Mouse (Mus musculus): ENCODE measurements around the gene Zfp280b.
"Not testable (repeated sequence)": the region's sequence is repeated elsewhere in the genome, so short reads cannot be mapped to it uniquely, and the experiment has no call there.

Gene Zfp280b

DNA sequence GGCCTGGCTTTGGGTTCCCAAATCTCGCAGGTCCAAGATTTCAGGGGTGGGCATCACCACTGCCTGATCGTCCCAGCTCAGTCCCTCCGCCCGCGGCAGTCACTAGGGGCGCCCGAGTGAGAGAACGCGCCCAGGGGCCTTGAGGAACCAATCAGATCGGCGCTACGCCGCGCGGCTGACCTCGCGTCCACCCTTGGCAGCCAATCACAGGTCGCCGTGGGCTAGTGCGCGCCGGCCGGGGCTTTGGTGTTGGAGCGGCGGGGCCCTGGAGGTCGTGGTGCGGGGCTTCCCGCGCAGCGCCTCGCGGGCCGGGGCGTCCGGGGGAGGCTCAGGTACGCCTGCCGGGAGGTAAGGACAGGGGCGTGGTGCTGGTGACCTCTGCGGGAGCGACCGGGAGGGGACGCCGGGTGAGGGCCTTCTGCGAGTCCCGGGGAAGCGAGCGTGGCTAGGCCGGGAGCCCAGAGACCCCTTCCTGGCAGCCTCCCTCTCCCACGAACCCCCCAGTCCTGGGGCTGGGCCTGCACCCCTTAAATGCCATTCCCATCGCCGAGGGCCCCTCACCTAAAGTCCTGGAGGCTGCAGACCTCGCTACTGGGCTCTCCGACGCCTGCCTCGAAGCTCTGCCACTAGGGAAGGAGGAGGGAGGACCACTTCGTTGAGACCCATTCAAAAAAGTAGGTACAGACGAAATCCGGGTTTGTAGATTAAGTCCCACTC, at the start of gene Zfp280b:
Zfp280b (plus strand) TSS at position 249 of the 717 bp plus-strand sequence.
- peak; percentile 92 for DNase-seq (ENCODE audit: low spot score)

DNA sequence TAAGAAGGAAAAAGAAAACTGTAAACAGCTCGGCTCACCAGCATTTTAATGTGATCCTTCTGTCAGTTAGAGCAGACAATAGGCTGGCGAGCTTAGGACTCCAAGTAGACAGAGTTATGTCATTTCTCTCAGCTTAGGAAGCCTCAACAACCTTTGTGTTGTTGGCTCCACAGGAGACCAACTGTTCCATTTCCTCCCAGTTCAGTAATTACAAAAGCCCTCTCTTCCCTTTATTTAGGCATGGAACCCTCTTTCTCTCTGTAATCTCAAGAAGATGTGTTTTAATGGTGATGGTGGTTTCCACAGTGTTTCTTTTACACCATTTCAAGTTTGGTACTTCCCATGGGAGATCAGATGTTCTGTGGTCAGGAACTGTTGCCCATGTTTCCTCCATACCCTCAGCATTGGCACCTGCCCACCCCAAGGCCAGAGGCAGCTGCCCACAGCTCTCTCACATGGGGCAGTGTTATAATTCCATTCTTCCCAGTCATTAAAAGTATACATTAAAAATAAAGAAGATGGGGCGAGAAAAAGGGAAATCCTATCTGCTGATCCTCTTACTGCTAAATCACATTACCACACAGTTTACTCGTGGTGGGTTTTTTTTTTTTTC, 41.9 kb upstream of the Zfp280b start:
- DNase-seq (ENCODE audit: low spot score): no peak

DNA sequence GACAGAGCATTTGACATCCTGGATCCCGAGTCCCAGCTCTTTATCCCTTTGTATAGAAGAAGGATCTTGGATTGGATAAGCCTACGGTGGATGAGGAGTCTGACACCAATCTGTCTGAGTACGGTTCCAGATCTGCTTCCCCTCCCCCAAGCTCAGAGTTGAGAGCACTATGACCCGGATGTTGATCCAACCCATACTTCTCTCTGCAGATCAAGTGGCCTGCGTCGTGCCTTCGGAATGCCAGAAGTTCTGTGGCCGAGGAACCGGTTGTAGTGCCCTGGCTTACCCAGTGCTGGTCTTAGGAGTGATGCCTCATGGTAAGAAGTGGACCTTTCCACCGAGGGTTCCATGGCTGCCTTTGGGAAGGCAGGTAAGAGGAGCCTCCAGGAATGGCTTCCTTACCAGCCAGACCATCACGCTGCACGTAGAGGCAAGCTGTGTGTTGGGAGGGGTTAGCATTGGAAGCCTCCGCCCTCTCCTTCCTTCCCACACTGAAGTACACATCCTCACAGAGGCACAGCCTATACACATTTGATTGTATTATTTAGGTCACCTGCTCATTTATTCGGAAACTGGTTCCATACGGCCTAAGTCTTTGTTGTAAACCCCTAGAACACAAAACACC, 38.7 kb upstream of the Zfp280b start:
- no peak for DNase-seq (ENCODE audit: low spot score)

DNA sequence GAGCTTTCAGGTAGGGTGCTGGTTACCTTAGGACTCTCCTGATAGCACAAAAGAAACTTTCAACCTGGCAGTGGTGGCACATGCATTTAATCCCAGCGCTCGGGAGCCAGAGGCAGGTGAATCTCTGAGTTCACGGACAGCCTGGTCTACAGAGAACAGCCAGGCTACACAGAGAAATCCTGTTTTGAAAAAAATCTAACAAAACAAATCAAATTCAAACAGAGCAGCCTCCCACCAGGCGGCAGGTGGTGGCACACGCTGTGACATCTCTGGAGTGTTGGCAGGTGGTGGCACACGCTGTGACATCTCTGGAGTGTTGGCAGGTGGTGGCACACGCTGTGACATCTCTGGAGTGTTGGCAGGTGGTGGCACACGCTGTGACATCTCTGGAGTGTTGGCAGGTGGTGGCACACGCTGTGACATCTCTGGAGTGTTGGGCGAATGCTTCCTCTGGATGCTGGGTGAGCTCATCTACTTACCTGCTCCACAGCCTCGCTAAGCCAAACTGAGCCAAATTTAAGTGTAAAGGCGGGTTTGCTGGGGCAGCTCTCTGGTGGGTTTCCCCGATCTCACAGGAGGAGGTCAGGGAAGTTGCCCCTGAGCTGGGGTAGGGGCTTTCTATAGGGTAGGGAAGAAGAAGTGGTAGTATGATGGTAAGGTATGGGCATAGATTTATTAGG, 37.8 kb upstream of the Zfp280b start:
- DNase-seq (ENCODE audit: low spot score): not testable (repeated sequence)

DNA sequence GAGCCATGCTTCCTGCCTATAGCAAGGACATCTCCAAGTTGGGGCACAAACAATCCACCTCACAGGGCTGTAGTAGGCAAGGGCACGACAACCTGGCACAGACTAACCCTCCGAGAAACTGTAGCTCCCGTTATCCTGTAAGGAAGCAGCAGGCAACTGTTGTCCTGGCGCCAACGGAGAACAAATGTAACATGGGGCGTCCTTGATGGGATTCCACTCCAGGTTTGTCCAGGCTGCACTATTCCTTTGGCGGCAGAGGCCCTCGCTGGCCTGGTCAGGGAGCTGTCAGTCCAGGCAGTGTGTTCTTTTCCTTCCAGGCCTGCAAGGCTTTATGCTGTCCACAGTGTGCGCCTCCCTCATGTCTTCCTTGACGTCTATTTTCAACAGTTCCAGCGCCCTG, 37.0 kb upstream of the Zfp280b start:
- no peak for DNase-seq (ENCODE audit: low spot score)

DNA sequence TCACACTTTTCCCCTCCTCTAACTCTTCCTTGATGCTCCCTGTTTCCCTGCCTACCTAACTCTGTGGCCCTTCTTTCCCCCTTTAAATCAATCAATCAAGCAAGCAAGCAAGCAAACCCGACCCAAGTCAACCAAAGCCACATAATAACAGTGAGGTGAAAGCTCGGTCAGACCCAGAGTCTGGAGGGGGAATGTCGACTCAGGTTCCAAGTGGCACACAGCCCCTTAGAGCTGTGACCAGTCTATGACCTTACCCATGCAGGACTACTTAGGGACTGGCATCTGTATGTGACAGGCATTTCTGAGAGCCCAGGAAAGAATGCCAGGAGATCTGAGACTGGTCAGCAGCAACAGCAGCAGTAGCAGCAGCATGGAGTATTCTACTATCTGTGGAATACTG, 36.1 kb upstream of the Zfp280b start:
- no peak for DNase-seq (ENCODE audit: low spot score)

DNA sequence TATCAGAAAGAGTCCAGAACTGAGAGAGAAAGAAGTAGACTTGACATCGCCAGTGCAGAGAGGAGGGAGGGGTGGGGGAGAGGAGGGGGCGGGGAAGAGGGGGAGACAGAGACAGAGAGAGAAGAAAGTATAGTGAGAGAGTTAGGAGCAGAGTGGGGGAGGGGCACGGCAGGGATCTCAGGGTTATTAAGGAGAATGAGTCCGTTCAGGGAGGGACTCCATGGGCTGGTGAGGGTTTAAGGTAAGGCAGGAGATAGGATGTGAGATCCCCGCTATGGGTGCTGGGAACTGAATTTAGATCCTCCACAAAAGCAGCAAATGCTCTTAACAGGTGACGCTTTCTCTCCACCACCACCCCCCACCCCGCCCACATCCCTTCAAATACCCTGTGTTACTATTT, 31.3 kb upstream of the Zfp280b start:
- no peak for DNase-seq (ENCODE audit: low spot score)

DNA sequence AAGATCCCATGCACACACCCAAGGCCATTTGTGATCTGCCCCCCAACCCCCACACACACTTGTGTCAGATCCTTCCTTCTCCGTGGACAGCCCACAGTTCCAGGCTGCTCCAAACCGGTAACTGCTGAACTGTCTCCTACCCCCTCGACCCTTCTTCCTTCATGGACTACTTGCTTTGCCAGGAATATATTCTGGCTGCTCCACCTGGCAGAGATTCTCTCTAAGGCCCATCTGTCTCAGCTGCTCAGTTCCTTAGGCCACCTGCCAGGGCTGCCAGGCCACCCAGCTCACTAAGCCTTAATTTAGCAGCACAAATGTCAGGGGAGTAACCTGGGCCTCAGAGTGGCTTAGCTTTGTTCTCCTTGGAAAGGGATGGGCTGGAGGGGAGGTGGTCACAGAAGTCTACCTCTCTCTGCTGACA, 30.3 kb upstream of the Zfp280b start:
- DNase-seq (ENCODE audit: low spot score): no peak

DNA sequence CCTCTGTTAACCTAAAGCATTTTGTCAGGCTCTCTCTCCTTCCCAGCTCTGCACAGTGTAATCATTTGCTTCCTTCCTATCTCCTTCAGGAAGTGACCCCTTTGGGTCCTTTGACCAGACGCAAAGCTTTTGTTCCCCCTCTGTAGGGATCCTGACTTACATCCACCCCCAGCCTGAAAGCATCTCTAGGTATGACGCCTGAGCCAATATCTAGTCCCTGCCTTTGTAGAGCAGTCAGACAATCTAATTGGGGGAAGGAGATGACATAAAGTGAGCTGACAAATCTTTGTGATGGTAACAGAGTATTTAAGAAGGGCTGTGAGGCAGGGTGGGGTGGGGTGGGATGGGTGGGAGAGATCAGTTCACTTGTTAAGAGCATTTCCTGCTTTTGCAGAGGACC, 29.8 kb upstream of the Zfp280b start:
- no peak for DNase-seq (ENCODE audit: low spot score)

DNA sequence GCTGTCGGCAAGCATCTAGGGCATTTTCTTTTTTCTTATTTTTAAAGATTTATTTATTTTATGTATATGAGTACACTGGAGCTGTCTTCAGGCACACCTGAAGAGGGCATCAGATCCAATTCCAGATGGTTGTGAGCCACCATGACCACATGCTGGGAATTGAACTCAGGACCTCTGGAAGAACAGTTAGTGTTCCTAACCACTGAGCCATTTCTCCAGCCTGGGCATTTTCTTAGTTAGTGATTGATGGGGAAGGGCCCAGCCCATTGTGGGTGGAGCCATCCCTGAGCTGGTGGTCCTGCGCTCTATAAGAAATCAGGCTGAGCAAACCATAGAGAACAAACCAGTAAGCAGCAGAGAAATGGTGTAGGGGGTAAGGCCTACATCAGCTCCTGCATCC, 29.2 kb upstream of the Zfp280b start:
- DNase-seq (ENCODE audit: low spot score): no peak

DNA sequence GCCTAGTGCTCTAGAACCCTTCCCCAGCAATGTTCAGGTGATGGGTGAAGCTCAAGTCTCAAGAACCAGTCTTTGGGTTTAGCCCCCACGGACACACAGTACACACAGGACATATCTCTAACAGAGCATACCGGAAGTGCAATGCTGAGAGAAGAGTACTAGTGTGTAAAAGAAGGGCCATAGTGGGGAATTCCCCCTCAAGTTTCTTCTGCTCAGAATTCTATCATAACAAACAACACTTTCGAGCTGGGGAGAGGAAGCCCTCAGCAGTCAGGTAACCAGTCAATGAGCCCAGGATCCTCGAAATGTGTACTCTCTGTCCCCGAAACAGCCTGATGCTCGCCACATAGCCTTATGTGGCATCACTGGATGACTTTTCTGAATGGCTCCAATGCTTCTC, 26.1 kb upstream of the Zfp280b start:
- DNase-seq (ENCODE audit: low spot score): no peak

DNA sequence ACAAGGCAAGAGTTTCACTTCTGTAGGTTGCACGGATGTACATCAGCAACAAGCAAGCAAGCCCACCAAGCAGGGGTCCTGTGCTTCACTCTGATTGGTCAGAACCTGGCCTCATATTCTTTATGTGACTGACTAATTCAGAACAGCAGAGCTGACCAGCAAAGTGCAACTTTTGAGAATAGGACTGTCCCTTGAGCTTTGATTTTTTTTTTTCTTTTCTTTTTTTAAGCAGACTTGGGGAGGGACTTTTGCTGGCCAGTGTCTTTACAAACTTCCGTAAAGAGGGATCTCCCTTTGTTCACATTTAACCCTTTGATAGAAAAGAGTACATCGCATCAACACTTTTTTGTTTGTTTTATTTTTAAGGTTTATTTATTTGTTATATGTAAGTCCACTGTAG, 22.6 kb upstream of the Zfp280b start:
- no peak for DNase-seq (ENCODE audit: low spot score)

DNA sequence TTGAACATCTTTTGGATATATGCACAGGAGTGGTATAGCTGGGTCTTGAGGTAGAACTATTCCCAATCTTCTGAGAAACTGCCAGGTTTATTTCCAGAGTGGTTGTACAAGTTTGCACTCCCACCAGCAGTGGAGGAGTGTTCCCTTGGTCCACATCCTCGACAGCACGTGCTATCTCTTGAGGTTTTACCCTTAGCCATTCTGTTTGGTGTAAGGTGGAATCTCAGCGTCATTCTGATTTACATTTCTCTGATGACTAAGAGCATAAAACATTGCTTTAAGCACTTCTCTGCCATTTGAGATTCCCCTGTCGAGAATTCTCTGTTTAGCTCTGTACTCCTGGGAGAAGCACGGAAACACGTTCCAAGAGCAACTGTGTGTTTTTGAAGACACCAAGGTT, 19.5 kb upstream of the Zfp280b start:
- DNase-seq (ENCODE audit: low spot score): no peak

DNA sequence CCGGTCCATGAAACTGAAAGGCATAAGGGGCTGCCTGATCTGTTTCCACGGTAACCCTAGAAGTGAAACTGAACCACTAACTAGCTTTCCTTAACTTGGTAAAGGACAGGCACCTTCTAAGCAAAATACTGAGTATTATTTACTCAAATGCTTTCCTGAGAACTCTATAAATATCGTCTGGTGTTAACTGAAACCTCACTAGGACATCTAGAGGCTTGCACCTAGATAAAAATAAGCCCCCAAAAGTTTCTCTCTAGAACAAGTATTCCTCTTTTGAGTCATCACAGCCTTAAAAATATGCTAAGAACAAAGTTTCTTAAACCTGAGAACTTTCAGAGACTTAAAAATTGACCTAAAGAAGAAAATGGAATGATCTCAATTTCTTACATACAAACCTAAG, 15.6 kb upstream of the Zfp280b start:
- no peak for DNase-seq (ENCODE audit: low spot score)

DNA sequence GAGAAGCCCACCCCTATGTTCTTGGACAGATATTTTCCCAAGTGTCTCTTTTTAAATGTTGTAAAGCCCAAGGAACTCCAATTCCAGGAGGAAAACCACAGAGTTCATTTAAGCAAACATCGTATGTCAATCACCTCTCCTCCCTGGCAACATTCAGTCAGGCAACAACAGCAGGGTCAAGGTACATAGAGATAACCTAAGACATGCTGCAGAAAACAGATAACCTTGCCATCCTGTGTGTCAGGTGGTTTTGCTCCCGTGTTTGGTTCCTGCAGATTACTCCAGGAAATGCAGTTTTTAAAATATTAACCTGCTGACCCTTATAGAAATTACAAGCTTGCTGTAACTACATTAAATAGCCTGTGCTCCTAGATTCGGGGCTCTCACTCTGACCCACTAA, 10.7 kb upstream of the Zfp280b start:
- DNase-seq (ENCODE audit: low spot score): no peak

DNA sequence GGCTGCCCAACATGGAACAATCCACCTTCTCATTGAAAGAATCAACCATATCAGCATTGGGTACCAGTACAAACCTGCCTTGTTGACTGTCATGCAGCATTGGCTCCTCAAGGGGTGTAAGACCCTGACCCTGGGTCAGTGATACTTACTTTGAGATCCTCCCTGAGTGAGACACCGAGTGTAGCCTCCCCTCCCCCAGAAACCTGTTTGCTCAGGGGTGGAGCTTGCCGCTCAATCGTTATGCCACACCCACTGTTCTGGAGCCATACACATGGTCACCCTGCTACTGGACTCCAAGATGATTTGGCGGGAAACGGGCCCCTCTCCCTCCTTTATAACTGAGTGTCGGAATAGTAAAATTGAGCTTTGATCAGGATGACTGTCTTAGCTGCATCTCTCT, 8.5 kb upstream of the Zfp280b start:
- DNase-seq (ENCODE audit: low spot score): no peak

DNA sequence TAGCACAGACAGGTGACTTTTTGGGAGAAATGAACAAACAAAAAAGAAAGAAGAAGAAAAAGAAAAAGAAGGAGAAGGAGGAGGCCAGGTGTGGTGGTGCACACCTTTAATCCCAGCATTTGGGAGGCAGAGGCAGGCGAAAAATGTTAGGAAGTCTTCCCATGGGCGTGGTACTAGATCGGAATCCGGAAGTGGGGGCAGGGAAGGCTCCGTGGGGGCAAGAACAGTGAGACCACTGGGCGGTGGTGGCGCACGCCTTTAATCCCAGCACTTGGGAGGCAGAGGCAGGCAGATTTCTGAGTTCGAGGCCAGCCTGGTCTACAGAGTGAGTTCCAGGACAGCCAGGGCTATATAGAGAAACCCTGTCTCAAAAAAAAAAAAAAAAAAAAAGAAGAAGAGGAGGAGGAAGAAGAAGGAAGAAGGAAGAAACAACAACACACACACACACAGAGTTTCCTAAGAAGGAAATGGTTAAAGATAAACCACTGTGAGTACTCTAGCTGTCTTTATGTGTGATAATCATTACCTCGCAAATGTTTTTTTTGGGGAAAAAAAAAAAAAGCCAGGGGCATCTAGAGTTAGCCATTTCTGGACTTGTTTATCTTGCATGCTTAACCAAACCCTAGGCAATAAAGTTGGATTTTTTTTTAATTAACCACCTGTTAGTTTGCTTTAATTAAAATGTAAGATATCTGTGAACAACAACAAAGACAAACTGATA, 6.8 kb upstream of the Zfp280b start:
- no peak for DNase-seq (ENCODE audit: low spot score)

DNA sequence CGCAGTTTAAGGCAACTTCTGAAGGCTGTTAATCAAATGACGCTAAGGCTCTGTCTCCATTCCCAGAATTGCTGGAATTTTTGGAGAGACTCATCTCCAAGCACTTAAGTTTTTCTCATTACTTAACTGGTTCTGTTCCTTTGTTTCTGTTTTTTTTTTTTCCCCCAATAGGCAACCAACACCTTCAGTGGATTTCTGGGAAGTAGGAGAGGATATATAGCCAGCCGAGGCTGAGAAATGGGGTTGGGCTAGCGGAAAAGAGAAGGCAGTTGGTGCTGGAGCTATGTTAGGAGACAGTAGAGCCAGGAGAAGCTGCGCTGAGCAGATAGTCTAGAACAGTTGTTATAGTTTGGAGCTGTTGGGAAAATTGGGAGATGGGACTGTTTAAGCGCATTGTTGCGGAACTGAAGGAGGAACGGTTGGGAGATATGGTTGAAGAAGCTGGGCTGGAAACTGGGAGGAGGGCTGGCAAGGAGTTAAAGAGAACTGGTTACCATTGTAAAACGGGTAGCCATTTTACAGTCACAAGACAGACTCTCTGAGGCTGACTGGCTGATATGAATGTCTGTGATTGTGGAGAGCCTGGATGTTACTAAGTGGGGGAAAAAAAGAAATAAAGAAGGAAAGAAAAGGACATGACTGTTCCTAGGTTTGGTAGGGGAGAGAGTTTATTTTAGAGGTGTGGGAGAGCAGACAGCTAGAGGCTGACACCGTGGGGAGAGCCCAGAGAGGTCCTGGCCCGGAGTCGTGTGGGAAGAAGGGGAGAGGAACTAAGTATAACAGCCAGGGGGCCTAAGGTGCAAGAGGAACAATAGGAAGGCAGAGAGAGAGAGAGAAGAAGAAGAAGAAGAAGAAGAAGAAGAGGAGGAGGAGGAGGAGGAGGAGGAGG, 5.1 kb upstream of the Zfp280b start:
- no peak for DNase-seq (ENCODE audit: low spot score)

DNA sequence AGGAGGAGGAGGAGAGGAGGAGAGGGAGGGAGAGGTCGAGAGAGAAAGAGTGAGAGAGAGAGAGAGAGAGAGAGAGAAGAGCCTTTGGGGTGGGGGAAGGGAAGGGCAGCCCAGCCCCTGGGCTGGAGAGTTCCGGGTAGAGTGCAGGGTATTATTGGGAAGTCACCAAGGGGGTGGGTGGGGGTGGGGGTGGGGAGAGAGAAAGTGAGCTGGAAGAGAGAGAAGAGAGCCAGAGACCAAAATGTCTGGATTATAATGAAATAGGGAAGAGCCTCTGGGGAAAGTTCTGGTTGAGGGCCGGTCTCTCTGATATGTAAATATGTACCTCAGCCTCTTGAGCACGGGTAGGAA, 4.5 kb upstream of the Zfp280b start:
- no peak for DNase-seq (ENCODE audit: low spot score)

DNA sequence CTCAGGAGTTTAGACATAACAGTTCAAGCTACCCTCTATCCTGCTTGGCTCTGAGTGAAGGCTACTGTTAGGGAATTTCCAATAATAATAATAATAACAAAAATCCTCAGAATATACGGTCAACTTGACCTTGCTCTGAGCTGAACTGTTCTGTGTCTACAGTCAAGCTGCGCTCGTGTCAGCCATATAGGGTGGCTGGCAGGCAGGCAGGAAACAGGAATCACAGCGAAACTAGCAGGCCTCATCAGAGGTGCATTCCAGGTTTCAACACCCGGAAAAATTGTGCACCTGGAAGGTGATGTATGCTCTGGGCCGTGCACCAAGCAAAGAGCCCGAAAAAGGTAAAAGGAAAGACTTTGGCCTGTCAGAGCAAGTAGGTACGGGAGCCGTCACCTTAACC, 4.1 kb upstream of the Zfp280b start:
- no peak for DNase-seq (ENCODE audit: low spot score)

DNA sequence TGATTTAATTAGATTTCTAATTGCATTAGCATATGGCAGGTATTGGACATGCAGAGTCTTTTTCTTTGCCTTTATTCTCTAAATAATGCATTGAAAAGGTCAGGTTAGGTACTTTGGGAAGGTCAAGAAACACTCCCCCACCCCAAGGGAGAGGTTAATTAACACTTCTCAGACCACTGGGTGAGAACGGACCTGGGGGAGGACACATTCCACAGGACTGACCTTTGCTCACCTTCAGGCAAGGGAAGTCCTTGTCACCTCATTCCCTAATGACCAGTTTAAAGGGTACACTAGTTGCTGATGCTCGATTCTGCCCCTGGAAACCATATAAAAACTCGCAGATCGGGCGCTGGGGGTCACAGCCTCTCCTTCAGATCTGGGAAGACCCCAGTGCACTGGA, 3.2 kb upstream of the Zfp280b start:
- DNase-seq (ENCODE audit: low spot score): no peak

DNA sequence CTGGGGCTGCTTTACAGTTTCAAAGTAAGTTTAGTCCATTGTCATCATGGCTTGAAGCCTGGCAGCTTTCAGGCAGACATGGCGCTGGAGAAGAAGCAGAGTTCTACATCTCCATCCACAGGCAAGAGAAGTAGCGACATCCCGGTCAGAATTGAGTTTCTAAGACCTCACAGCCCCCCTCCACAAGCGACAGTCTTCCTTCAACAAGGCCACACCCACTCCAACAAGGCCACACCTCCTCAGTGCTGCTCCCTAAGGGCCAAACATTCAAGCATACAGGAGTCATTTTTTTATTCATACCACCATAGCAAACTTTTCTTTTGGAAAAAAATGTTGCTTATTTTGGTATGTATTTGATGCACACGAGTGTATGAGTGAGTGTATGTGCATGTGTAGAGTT, 2.0 kb upstream of the Zfp280b start:
- DNase-seq (ENCODE audit: low spot score): no peak
